Mouse (Mus musculus) yolk sac, embryonic 10.5 days (tissue): ENCODE measurements around the gene C1s2.
"Not testable (repeated sequence)": the region's sequence is repeated elsewhere in the genome, so short reads cannot be mapped to it uniquely, and the experiment has no call there.

Experiments
- DNase-seq: peaks from one replicate; pipeline ENCODE4 v3.0.0-alpha.2; 2017; ENCODE audit warnings: low spot score

Gene C1s2

DNA sequence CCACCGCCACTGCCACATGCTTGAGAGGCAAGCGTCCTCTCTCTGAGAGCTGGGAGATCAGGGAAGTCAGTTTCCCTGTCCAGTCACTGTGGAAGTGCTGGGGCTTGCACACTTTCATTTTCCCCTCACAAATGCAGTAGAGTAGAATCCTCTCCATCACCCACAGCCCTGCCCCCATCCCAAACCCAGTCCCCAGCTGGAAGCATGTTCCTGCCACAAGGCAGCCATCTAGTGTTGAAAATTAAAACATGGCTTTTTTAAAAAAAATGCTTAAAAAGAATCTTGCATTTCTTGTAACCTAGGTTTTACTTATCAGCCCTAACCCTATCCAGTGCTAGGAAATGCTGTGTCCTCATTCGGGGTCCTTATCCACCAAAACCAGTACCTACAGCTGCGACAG, 4.2 kb upstream of the C1s2 start:
- DNase-seq, result no peak

DNA sequence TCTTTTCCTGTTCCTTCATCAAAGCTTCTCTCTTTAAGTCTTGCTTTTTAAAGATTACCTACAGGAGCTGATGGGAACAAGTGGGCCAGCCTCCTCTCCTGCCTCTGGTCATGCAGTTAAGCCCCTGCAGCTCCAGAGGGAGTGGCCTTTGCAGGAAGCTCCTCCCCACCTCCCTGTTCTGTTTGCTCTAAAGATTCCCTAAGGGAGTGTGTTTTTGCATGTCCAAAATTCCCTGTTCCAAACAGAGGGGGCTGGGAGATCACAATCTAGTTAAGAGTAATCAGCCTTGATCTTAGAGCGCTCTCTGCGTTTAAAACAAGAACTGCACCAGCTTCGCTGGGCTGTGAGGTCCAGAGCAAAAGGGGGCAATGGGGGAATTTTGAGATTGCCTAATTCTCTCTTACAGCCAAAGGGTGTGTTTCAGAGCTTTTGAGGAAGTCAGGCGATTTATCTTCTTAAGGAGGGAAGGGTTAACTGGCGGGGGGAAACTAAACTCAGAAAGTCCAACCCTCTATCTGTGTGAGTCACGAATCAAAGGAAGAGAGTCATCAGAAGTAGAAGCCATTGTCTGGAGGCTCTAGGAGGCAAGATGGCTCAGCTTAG, 1.1 kb upstream of the C1s2 start:
- not testable (repeated sequence) for DNase-seq

DNA sequence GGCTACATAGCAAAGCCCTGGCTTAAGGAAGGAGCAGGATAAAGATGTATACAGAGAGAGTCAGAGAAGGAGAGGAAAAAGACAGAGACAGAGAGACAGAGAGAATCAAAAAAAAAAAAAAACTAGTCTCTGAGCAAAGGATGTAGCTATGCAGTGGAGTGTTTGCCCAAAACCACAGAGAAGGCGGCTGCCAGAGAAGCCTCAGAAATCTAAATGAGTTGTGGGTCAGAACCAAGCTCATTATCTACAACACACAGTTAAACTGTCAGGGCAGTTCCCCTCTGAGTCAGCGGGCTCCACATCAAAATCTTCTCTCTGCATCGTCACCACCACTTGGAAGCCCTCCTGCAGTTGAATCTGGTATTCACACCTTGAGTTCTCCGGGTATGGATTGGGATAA, 5.1 kb downstream of the C1s2 start:
- DNase-seq, result no peak

DNA sequence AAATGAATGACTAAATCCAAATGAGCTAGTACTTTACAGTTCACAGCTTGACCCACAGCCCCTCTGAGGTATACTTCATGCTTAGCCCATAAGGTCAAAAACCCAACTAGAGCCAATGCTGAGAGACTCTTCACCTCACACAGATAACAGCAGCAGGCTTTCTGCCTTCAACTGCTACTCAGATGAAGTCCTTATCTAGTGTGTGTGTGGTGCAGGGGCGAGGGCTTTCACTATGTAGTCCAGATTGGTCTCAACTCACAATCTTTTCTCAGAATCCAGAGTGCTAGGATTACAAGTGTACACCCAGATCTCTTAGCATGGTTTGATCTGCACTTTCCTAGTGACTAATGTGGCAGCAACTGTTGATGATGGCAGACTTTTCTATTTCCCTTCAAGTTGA, 9.7 kb downstream of the C1s2 start:
- DNase-seq, result not testable (repeated sequence)

DNA sequence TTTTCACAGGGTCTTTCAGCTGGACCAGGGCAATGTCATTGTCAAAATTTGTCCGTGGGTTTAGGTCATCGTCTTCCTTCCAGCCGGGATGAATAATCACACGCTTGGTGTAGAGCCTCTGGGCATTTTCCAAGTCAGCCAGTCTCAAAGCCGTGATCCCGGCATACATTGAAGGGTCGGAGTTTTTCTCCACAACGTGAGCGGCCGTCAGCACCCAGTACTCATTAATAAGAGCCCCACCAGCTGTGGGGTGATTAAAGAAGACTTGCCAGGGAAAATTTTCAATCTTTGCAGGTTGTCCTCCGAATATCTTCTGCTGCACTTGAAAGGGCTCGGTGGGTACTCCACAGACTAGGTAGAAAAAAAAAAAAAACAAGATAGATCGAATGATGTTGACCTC, 10.3 kb downstream of the C1s2 start:
- DNase-seq, result no peak

DNA sequence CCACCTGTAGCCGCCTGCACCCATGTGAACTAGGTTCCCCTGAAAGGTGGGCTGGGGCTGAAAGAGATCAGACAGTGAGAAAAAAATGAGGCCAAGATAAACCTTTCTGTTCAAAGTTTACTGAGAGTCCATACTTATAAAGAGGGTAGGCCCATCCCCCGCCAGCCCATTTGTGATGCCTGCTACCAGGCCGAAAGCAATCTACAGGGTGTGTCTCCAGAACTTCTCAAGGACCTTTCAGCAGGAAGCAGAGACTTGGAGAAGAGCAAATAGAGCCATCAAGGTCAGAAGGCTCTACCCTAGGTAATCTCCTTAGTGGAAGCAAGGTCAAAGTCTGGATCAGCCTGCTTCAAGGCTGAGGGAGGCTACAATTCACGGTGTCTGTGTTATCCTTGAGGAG, 33.9 kb downstream of the C1s2 start:
- peak; percentile 27 for DNase-seq

DNA sequence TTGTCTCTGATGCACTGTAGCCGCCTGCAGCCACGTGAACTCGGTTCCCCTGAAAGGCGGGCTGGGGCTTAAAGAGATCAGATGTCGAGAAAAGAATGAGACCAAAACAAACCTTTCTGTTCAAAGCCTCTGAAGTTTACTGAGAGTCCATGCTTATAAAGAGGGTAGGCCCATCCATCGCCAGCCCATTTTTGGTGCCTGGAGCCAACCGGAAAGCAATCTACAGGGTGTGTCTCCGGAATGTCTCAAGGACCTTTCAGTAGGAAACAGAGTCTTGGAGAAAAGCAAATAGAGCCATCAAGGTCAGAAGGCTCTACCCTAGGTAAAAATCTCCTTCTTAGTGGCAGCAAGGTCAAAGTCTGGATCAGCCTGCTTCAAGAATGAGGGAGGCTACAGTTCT, 42.8 kb downstream of the C1s2 start:
- peak; percentile 19 for DNase-seq

DNA sequence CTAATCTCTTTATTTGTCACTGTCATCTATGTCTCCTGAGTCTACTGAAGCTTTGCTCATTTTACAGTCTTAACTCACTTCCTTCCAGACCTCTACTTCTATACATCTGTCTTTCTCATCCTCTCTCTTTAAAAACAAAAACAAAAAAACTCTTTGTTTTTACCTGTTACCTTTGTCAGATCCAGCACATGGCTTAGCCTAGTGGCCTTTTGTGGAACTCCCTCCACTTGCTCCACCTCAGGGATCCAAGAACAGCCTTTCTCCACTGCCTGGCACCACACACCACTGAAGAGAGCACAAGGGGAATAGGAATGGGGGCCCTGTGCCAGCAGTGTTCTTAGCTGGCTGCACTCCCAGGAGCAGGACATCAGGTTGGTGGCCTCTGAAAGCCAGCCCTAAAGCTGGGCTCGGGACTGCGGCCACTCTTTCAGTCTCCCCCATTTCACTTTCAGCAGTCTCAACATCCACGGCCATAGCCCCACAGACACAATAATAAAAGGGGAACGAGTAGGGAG, 43.6 kb downstream of the C1s2 start:
- DNase-seq, result no peak

DNA sequence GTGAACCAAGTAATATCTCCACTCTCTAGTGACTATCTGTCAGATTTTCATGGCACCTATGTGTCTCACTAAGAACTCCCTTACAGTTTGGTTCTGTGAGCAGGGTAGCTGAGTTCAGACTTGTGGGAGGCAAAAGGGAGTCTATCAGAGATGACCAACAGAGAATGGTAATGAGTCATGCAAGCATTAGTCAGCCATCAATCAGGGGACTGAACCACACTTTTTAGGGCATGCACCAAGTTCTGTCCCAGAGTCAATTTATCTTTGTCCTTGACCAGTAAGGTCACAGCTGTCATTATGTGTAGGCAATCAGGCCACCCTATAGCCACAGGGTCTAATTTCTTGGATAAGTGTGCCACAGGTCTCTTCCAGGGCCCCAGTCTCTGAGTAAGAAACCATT, 47.1 kb downstream of the C1s2 start:
- no peak for DNase-seq

DNA sequence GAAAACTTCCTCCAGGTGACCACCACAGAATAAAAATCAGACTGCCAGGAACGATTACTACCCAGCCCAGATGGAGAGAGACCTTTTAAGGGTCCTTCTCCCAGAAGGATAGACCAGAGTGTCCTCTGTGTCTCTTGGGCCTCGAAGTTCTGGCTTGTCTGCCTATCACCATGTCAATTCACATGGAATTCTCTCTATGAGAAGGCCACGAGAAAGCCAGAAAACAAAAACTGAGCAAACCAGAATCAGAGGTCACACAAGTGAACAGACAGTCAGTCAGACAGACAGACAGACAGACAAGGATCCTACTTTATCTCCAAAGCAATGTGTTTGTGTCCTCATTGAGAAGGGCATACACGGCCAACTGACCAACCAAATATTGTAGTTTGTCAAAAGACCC, 49.6 kb downstream of the C1s2 start:
- DNase-seq, result no peak

DNA sequence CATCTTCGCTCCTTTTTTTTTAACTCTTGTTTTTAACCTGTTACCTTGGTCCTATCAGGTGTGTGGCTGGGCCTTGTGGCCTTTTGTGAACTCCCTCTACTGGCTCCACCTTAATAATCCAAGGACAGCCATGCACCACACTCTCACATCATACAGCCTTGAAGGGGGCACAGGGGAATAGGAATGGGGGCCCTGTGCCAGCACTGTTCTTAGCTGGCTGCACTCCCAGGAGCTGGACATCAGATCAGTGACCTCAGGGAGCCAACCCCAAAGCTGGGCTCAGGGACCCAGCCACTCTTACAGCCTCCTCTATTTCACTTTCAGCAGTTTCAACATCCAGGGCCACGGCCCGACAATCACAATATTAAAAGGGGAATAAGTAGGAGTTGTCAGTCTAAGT, 50.1 kb downstream of the C1s2 start:
- DNase-seq, result no peak

DNA sequence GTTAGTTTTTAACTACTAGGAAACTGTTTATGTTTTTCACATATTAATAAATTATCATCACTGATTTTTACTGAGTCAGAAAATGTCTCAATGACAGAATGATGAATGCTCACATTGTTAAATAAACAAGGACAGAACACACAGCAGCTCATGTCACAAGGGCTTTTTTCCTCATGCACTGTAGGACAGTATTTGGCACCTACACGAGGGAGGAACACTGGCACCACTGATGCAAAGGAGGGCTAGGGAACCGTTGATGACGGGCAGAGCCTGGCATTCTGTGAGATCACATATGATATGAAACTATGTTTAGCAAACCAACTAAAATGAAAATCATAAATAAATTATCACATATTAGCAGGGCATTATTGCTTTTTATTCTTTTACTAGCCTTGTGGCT, 51.0 kb downstream of the C1s2 start:
- DNase-seq, result no peak

DNA sequence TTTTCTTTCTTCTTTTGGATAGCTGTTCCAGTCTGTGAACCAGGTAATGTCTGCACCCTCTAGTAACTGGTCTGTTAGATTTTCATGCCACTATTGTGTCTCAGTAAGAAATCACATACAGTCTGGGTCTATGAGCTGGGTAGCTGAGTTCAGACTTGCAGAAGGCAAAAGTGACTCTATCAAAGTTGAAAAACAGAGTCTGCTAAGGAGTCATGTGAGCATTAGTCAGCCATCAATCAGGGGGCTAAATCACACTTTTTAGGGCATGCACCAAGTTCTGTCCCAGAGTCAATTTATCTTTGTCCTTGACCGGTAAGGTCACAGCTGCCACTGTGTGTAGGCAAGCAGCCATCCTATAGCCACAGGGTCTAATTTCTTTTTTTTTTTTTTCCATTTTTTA, 53.7 kb downstream of the C1s2 start:
- no peak for DNase-seq

DNA sequence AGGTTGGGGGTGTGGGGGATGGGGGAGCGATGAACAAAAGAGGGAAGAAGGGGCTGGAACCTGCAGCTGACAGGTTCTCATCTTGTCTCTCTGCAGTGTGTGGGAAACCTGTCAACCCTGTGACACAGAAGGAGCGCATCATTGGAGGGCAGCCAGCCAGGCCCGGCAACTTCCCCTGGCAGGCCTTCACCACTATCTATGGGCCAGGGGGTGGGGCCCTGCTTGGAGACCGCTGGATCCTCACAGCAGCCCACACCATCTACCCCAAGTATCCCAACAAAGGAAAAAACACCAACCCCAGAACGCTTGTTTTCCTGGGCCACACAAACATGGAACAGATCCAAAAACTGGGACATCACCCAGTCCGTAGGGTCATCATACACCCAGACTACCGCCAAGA, 55.7 kb downstream of the C1s2 start:
- DNase-seq, result not testable (repeated sequence)

DNA sequence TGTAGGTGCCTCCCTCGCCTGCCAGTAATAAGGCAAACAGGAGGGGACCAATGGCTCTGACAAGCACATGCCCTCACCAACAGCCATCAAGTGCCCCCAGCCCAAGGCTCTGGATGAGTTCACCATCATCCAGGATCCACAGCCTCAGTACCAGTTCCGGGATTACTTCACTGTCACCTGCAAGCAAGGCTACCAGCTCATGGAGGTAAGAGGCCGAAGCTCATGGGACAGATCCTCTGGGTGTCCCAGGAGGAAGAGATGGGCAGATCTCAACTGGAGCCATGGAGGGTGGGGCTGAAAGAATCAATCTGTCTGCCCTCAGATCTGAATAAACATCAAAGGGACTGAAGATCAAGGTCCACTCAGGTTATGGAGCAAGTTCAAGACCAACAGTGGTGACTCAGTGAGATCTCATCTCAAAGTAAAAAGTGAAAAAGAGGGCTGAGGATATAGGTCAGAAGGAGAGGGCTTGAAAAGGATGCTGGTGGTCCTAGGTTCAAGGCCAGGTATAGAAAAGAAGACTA, 60.7 kb downstream of the C1s2 start:
- not testable (repeated sequence) for DNase-seq
